Mouse (Mus musculus) kidney, adult 2 months (tissue): ENCODE results near the gene Bzw1. TPM values are rescaled to one million over a fixed set of nuclear protein-coding genes. Genes with fewer than 3 reads are reported as not detected.

Source experiments
- DNase-seq: peaks from one replicate; pipeline ENCODE4 v3.0.0; 2021
- H3K27ac ChIP-seq: fragments of 200-500 bp; 2 replicates; pipeline ENCODE4 v1.5.1; 2012; ENCODE audit warnings: low read depth, low read length, control low read depth, inconsistent platforms; ENCODE audit not compliant: insufficient read depth
- H3K27me3 ChIP-seq: fragments of 200-500 bp; replicated peaks from 2 replicates; pipeline ENCODE4 v1.6.1; 2012; ENCODE audit warnings: mild to moderate bottlenecking, moderate library complexity, low read length, inconsistent platforms; ENCODE audit not compliant: control insufficient read depth, insufficient read depth
- H3K36me3 ChIP-seq: fragments of 200-500 bp; 2 replicates; pipeline ENCODE4 v1.6.1; 2012; ENCODE audit warnings: mild to moderate bottlenecking, moderate library complexity, low read length, inconsistent platforms; ENCODE audit not compliant: control insufficient read depth, insufficient read depth
- H3K4me1 ChIP-seq: fragments of 200-500 bp; 2 replicates; pipeline ENCODE4 v1.6.1; 2011; ENCODE audit warnings: low read length; ENCODE audit not compliant: control insufficient read depth, insufficient read depth
- H3K4me3 ChIP-seq: fragments of 200-500 bp; 2 replicates; pipeline ENCODE4 v1.5.1; 2011; ENCODE audit warnings: mild to moderate bottlenecking, low read depth, low read length, control low read depth; ENCODE audit not compliant: insufficient read depth
- CTCF ChIP-seq: fragments of 200-500 bp; conservative IDR thresholded peaks from 2 replicates; pipeline ENCODE4 v1.5.1; 2011; ENCODE audit warnings: low read depth, mild to moderate bottlenecking, control low read depth, low read length, moderate library complexity, mixed read lengths; ENCODE audit not compliant: insufficient read depth, insufficient read length
- POLR2A ChIP-seq: fragments of 200-500 bp; IDR thresholded peaks from one replicate; pipeline ENCODE4 v1.6.1; 2011; ENCODE audit warnings: low read depth, low read length, control low read depth
- WGBS: fragments of 180-500 bp; shearing (Covaris S2); methylation state at CpG from one replicate; pipeline ENCODE4 v1.1.7; 2018; 5-methylcytosine and 5-hydroxymethylcytosine counted together
- polyA plus RNA-seq: library from polyadenylated mRNA; depleted of rRNA; stranded (reverse); fragments of >200 nt; gene quantifications from 2 replicates; pipeline ENCODE4 v1.2.3, GENCODE M21; 2012

Bzw1 gene
- polyA plus RNA-seq, 1 experiment = 32.2 TPM

GRCm38 (mm10) chr1:58396179-58396578 lies 3.5 kb downstream of the Bzw1 start:
- H3K36me3 ChIP-seq = peaks cover 7% of the 10 kb centered on the region
- peaks cover 3% of the 10 kb centered on the region; the same call in 1 of the 2 replicates for H3K4me1 ChIP-seq
- 97% methylated on average over 1 of the region's 1 CpGs for WGBS
- no peak overlapping the region for H3K4me3 ChIP-seq
- TF ChIP-seq CTCF = no peak
- no peak for TF ChIP-seq POLR2A
- H3K27me3 ChIP-seq = no peaks in the 10 kb centered on the region
- DNase-seq = no peak
- no peak overlapping the region for H3K27ac ChIP-seq

- no peak for DNase-seq
- Histone ChIP-seq H3K27ac (no peak overlapping the region), H3K36me3 (peaks cover 11% of the 10 kb centered on the region), H3K4me3 (no peak overlapping the region), H3K27me3 (no peaks in the 10 kb centered on the region), H3K4me1 (no peaks in the 10 kb centered on the region)
- WGBS = 91% methylated on average over 6 of the region's 6 CpGs
- TF ChIP-seq POLR2A = no peak
- TF ChIP-seq CTCF = no peak
Measured at GRCm38 (mm10) chr1:58397731-58398130, 5.0 kb downstream of the Bzw1 start.

- WGBS = 91% methylated on average over 6 of the region's 6 CpGs
- Histone ChIP-seq H3K4me1 (no peaks in the 10 kb centered on the region), H3K27me3 (no peaks in the 10 kb centered on the region), H3K36me3 (peaks cover 17% of the 10 kb centered on the region), H3K27ac (no peak overlapping the region), H3K4me3 (no peak overlapping the region)
- no peak for DNase-seq
- TF ChIP-seq CTCF = no peak
- TF ChIP-seq POLR2A = no peak
Measured at GRCm38 (mm10) chr1:58401396-58401795, 8.7 kb downstream of the Bzw1 start.

GRCm38 (mm10) chr1:58403745-58404144 lies 11.0 kb downstream of the Bzw1 start:
- no peaks in the 10 kb centered on the region for H3K4me1 ChIP-seq
- peaks cover 19% of the 10 kb centered on the region for H3K36me3 ChIP-seq
- H3K4me3 ChIP-seq = no peak overlapping the region
- WGBS = 90% methylated on average over 5 of the region's 5 CpGs
- no peak overlapping the region for H3K27ac ChIP-seq
- TF ChIP-seq POLR2A (no peak), CTCF (no peak)
- DNase-seq = no peak
- no peaks in the 10 kb centered on the region for H3K27me3 ChIP-seq

GRCm38 (mm10) chr1:58407321-58407720 lies 14.6 kb downstream of the Bzw1 start:
- Histone ChIP-seq H3K4me1 (no peaks in the 10 kb centered on the region), H3K27ac (no peak overlapping the region), H3K27me3 (no peaks in the 10 kb centered on the region), H3K36me3 (peaks cover 26% of the 10 kb centered on the region), H3K4me3 (no peak overlapping the region)
- TF ChIP-seq CTCF (no peak), POLR2A (no peak)
- DNase-seq = no peak
- WGBS = 96% methylated on average over 7 of the region's 7 CpGs

- DNase-seq = no peak
- H3K4me3 ChIP-seq = no peak overlapping the region
- H3K27me3 ChIP-seq = no peaks in the 10 kb centered on the region
- no peak overlapping the region for H3K27ac ChIP-seq
- H3K36me3 ChIP-seq = peaks cover 26% of the 10 kb centered on the region
- no peaks in the 10 kb centered on the region for H3K4me1 ChIP-seq
- no peak for TF ChIP-seq CTCF
- no peak for TF ChIP-seq POLR2A
- 86% methylated on average over 6 of the region's 6 CpGs for WGBS
Measured at GRCm38 (mm10) chr1:58408141-58408540, 15.4 kb downstream of the Bzw1 start.

GRCm38 (mm10) chr1:58409553-58410197 lies 17.0 kb downstream of the Bzw1 start:
- no peak for TF ChIP-seq POLR2A
- Histone ChIP-seq H3K4me3 (no peak overlapping the region), H3K4me1 (no peaks in the 10 kb centered on the region), H3K36me3 (peaks cover 35% of the 10 kb centered on the region), H3K27me3 (no peaks in the 10 kb centered on the region), H3K27ac (no peak overlapping the region)
- 73% methylated on average over 5 of the region's 5 CpGs for WGBS
- DNase-seq = no peak

- H3K4me3 ChIP-seq = no peak overlapping the region
- H3K27ac ChIP-seq = no peak overlapping the region
- no peaks in the 10 kb centered on the region for H3K27me3 ChIP-seq
- peaks cover 39% of the 10 kb centered on the region for H3K36me3 ChIP-seq
- no peak for TF ChIP-seq POLR2A
- TF ChIP-seq CTCF = no peak
- DNase-seq = no peak
- WGBS = 70% methylated on average over 3 of the region's 3 CpGs
- H3K4me1 ChIP-seq = no peaks in the 10 kb centered on the region
Measured at GRCm38 (mm10) chr1:58410198-58410588, 17.5 kb downstream of the Bzw1 start.
